Mouse (Mus musculus): Measurements from ENCODE around the gene Psd. TPM values are rescaled to one million over a fixed set of nuclear protein-coding genes. Genes with fewer than 3 reads are reported as not detected.

Psd gene
- total and polyA plus RNA-seq, 2 experiments from 2014 or later, result 1.7 to 13.4 TPM

DNA sequence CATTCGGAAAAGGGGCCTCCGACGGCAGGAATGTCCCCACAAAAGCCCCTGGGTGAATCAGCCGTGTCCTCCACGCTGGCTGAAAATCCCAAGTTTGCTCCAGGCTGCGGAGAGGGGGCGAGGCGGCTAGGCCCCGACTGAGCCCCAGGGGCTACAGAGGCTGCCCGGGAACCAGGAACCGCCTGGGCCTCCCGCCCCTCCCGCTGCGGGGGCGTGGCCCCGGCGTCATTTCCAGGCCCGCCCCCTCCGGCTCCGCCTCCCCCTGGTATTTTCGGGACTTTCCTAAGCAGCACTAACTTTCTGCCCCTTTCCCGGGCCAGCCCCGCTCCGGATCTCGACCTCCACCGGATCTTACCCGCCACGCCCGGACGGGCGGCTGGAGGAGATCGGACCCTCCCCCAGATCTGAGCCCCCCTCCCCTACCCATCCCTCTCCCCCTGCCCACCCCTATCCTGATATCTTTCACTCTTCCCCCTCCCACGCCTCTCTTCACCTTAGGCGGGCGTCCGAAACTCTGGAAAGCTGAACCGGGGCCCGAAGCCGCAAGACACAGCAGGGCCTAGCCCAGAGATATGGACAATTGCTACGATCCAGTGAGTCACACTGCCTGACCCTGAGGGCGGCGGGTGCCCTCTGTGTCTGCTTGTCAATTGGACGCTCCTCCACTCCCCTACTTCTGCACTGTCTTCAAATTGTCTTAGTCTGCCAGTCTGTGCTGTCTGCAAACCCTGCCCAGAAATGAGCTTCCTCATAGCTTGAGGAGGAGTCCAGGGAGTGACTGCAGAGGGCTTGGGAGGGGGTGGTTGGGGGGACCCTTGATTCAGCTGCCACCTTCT lies 21.3 kb downstream of the Psd start:
- peak; percentile 81 for DNase-seq (ENCODE audit: low spot score)
- WGBS, result 1% methylated on average over 41 of the region's 43 CpGs
- peak overlapping the region; percentile 53 for H3K9ac ChIP-seq (replicated peaks; ENCODE audit: low read depth, low read length)
- H3K4me3 ChIP-seq (ENCODE audit: low read depth, low read length), result peak overlapping the region; percentile 76
- TF ChIP-seq CTCF (IDR thresholded peaks at IDR 0.05; ENCODE audit: low read depth), result no peak
- TF ChIP-seq EP300 (IDR thresholded peaks at IDR 0.05; ENCODE audit: low read depth), result no peak
- peaks cover 6% of the 10 kb centered on the region; the same call in 1 of the 2 replicates for H3K4me1 ChIP-seq (ENCODE audit: control insufficient read depth, insufficient read depth)
- H3K36me3 ChIP-seq (replicated peaks; ENCODE audit: control insufficient read depth, insufficient read depth, low read length), result peaks cover 27% of the 10 kb centered on the region
- peak overlapping the region; percentile 81 for H3K27ac ChIP-seq (ENCODE audit: low read depth)
- no peaks in the 10 kb centered on the region for H3K27me3 ChIP-seq (ENCODE audit: control insufficient read depth, insufficient read depth, low read length)
- ATAC-seq (ENCODE audit: insufficient read depth, low read depth), result peak; percentile 68
- peak overlapping the region; percentile 94 for H3K4me2 ChIP-seq (ENCODE audit: low read depth, low read length)
- H3K9me3 ChIP-seq (replicated peaks; ENCODE audit: control insufficient read depth, low read length), result no peaks in the 10 kb centered on the region

DNA sequence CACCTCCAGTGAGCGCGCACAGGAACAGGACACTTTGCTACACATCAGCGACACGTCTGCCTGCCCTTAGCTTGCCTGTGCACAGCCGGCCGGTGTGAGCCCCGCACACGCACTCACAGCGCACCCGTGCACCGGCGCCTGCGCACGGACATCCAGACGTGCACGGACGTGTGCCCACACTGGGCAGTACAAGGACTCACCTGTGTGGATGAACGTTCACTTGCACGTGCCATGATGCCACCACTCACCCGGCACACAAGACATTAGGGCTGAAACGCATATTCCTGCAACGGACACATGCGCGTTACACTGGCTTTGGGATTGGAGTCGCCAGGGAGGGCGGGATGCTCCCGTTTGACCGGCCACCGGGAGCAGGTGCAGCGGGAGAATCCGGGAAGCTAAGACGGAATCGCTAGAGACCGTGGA lies 22.0 kb downstream of the Psd start:
- no peaks in the 10 kb centered on the region for H3K27me3 ChIP-seq (ENCODE audit: control insufficient read depth, insufficient read depth, low read length)
- DNase-seq (ENCODE audit: low spot score) (no peak), ATAC-seq (ENCODE audit: insufficient read depth, low read depth) (peak; percentile 34)
- peak overlapping the region; percentile 94 for H3K4me2 ChIP-seq (ENCODE audit: low read depth, low read length)
- TF ChIP-seq EP300 (IDR thresholded peaks at IDR 0.05; ENCODE audit: low read depth) (no peak), CTCF (IDR thresholded peaks at IDR 0.05; ENCODE audit: low read depth) (no peak)
- H3K4me3 ChIP-seq (ENCODE audit: low read depth, low read length), result peak overlapping the region; percentile 76
- no peaks in the 10 kb centered on the region for H3K9me3 ChIP-seq (replicated peaks; ENCODE audit: control insufficient read depth, low read length)
- H3K36me3 ChIP-seq (replicated peaks; ENCODE audit: control insufficient read depth, insufficient read depth, low read length), result peaks cover 20% of the 10 kb centered on the region
- peaks cover 6% of the 10 kb centered on the region; the same call in 1 of the 2 replicates for H3K4me1 ChIP-seq (ENCODE audit: control insufficient read depth, insufficient read depth)
- H3K9ac ChIP-seq (replicated peaks; ENCODE audit: low read depth, low read length), result peak overlapping the region; percentile 53
- H3K27ac ChIP-seq (ENCODE audit: low read depth), result peak overlapping the region; percentile 81
- under 1% methylated on average over 34 of the region's 34 CpGs for WGBS

DNA sequence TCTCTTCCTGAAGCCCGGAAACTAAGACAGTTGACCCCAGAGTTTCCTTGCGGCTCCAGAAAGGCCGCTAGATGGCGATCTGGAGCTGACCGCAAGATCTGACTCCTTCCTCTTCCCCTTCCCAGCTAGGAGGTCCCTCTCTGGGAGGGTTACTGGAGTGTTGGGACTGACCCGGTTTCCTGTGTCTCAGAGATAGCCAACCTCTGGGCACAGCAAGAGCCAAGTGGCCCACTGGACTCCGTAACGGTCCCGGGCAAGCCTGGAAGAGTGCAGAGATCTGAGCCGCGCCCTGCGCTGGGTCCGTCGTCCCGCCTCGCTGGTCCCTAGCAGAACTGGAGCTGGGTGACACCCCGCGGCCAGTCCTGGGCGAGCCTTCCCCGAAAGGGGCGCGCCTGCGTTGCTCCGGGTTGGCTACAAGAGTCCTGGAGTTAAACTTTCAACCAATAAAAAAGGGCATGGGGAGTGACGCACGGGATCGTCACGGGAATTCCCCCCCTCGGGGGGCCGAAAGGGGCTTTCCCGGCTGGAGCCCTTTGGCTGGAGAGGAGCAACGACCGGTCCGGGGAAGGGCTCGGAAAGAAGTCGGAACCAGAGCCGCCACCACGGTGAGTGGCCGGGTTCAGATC lies 22.6 kb downstream of the Psd start, which contains the start of gene Nfkb2:
Gene Nfkb2 (plus strand): TSS at position 105 of the 626 bp plus-strand sequence.
- DNase-seq (ENCODE audit: low spot score) (peak; percentile 96), ATAC-seq (ENCODE audit: insufficient read depth, low read depth) (peak; percentile 92)
- Histone ChIP-seq H3K4me3 (ENCODE audit: low read depth, low read length) (peak within 1 kb of the TSS; percentile 76), H3K9ac (replicated peaks; ENCODE audit: low read depth, low read length) (peak within 1 kb of the TSS; percentile 53), H3K4me1 (ENCODE audit: control insufficient read depth, insufficient read depth) (peaks cover 6% of the 10 kb centered on the region; the same call in 1 of the 2 replicates), H3K4me2 (ENCODE audit: low read depth, low read length) (peak within 1 kb of the TSS; percentile 94), H3K27me3 (ENCODE audit: control insufficient read depth, insufficient read depth, low read length) (no peaks in the 10 kb centered on the region), H3K9me3 (replicated peaks; ENCODE audit: control insufficient read depth, low read length) (no peaks in the 10 kb centered on the region), H3K27ac (ENCODE audit: low read depth) (peak within 1 kb of the TSS; percentile 81), H3K36me3 (replicated peaks; ENCODE audit: control insufficient read depth, insufficient read depth, low read length) (peaks cover 15% of the 10 kb centered on the region)
- WGBS, result under 1% methylated on average over 39 of the region's 39 CpGs
- TF ChIP-seq EP300 (IDR thresholded peaks at IDR 0.05; ENCODE audit: low read depth), result peak; percentile 18; the same call in 1 of the 2 replicates
- peak; percentile 89 for TF ChIP-seq CTCF (IDR thresholded peaks at IDR 0.05; ENCODE audit: low read depth)

DNA sequence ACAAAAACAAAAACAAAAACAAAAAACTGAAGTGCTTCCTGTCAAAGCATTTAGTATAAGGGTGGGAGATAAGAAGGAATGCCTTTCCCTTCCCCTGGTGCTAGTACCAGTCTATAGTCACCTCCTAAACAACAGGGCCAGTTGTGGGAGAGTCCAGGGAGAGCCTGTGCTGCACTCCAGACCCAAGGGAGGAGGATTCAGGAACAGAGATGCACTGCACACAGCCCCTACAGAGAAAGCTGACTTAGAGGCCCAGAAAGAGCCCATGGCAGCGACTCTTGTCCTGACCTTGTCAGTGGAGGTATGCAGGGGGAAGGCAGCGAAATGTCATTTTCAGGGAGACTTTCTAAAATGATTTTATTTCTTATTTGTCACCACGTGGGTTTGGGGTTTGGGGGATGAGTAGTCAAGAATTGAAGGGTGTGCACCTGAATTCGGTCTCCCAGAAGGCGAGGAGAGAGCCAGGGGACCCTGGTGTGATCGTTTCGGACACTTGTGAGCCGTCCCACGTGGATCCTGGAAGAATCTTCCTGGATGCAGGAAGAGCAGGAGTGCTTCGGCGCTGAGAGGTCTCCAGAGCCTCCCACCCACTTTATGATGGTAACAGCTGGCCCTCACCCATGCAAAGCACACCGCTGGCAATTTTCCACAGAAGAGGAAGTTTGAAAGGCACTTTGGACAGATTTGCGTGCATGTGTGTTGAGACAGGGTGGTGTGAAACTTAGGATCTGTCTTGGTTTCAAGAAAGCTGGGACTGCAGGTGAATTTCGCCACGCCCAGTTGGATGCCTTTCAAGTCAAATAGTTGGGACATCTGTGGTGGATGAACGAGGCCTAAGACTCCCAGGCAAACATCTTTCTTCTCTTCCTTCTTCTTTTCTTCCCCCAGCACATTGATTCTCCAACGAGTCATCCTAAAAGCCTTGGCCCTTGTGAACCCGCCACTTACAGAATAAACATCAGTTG lies 23.4 kb downstream of the Psd start:
- peaks cover 15% of the 10 kb centered on the region for H3K36me3 ChIP-seq (replicated peaks; ENCODE audit: control insufficient read depth, insufficient read depth, low read length)
- H3K27me3 ChIP-seq (ENCODE audit: control insufficient read depth, insufficient read depth, low read length), result no peaks in the 10 kb centered on the region
- peak overlapping the region; percentile 94 for H3K4me2 ChIP-seq (ENCODE audit: low read depth, low read length)
- 0 out of 2 replicates have a peak overlapping the region, but pooled peaks have one; percentile 53 for H3K9ac ChIP-seq (replicated peaks; ENCODE audit: low read depth, low read length)
- ATAC-seq (ENCODE audit: insufficient read depth, low read depth), result no peak
- peak overlapping the region; percentile 81; the same call in 1 of the 2 replicates for H3K27ac ChIP-seq (ENCODE audit: low read depth)
- no peak for DNase-seq (ENCODE audit: low spot score)
- WGBS, result 54% methylated on average over 18 of the region's 18 CpGs
- H3K4me1 ChIP-seq (ENCODE audit: control insufficient read depth, insufficient read depth), result peaks cover 6% of the 10 kb centered on the region; the same call in 1 of the 2 replicates
- no peak for TF ChIP-seq EP300 (IDR thresholded peaks at IDR 0.05; ENCODE audit: low read depth)
- no peak for TF ChIP-seq CTCF (IDR thresholded peaks at IDR 0.05; ENCODE audit: low read depth)
- H3K9me3 ChIP-seq (replicated peaks; ENCODE audit: control insufficient read depth, low read length), result no peaks in the 10 kb centered on the region
- peak overlapping the region; percentile 76 for H3K4me3 ChIP-seq (ENCODE audit: low read depth, low read length)

DNA sequence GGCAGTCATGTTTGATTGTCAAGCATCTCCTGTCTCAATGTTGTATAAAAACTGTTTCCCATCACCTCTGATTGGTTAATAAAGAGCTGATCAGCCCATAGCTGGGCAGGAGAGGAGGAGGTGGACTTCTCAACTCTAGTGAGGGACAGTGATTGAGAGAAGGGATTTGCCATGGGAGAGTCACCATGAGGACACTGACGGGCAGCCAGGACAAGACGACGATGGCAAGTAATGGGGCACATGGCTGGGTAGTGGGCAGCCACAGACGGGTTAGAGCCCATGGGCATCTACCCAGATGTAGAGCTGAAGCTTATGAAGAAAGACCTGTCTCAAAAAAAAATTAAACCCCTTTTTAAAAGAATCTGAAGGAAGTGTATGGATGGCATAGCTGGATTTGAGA lies 24.4 kb downstream of the Psd start:
- 81% methylated on average over 4 of the region's 4 CpGs for WGBS
- H3K27me3 ChIP-seq (ENCODE audit: control insufficient read depth, insufficient read depth, low read length), result no peaks in the 10 kb centered on the region
- no peak overlapping the region for H3K27ac ChIP-seq (ENCODE audit: low read depth)
- no peak overlapping the region for H3K4me2 ChIP-seq (ENCODE audit: low read depth, low read length)
- H3K9me3 ChIP-seq (replicated peaks; ENCODE audit: control insufficient read depth, low read length), result no peaks in the 10 kb centered on the region
- H3K4me1 ChIP-seq (ENCODE audit: control insufficient read depth, insufficient read depth), result peaks cover 6% of the 10 kb centered on the region; the same call in 1 of the 2 replicates
- TF ChIP-seq CTCF (IDR thresholded peaks at IDR 0.05; ENCODE audit: low read depth) (no peak), EP300 (IDR thresholded peaks at IDR 0.05; ENCODE audit: low read depth) (no peak)
- H3K9ac ChIP-seq (replicated peaks; ENCODE audit: low read depth, low read length), result no peak overlapping the region
- H3K4me3 ChIP-seq (ENCODE audit: low read depth, low read length), result no peak overlapping the region
- ATAC-seq (ENCODE audit: insufficient read depth, low read depth) (no peak), DNase-seq (ENCODE audit: low spot score) (no peak)
- peaks cover 9% of the 10 kb centered on the region for H3K36me3 ChIP-seq (replicated peaks; ENCODE audit: control insufficient read depth, insufficient read depth, low read length)
